ENCODE assay signal across 8 mouse cellular contexts in the genomic region with DNA sequence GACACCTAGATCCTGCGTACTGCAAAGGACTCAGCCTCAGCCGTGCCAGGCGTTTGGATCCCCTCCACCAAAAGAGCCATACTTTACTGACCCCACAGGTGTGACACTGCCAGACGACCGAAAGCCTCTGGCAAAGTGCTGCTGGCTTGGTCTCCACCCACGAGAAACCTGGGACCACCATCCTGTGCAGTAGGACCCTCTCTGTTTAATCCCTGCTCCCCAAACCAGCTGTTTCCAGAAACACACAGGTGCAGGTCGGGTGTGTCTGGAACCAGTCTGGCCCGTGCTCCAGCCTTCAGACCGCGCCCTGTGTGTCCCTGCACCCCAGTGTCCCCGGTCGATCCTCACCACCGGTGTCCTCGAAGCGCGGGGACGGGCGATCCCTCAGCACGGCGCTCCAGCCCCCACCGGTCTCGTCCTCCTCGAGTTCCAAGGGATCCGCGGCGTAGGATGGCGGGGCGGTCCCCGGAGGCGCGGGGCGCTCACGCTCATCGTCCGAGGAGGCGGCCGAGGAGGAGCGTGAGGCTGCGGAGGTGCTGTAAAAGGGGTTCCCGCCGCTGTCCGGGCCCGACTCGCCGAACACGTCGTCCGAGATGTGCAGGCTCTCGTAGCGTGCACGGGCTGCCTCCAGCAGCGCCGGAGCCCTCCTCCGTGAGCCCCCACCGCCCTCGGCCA. TPM values are rescaled to one million over a fixed set of nuclear protein-coding genes. Genes with fewer than 3 reads are reported as not detected.
DNase-seq lines count a peak whose midpoint lies in the region; ATAC-seq and TF ChIP-seq lines count a peak whose summit lies in the region.

No protein-coding gene starts in this region.

- H3K27me3 ChIP-seq in forebrain, postnatal 0 days (ENCODE audit: insufficient read depth, low read length): peaks cover 3% of the 10 kb centered on the region; the same call in 1 of the 2 replicates
- peaks cover 22% of the 10 kb centered on the region for H3K27me3 ChIP-seq in kidney, embryonic 16.5 days (ENCODE audit: insufficient read depth, low read length)
- H3K27me3 ChIP-seq in midbrain, embryonic 14.5 days (ENCODE audit: control insufficient read depth, insufficient read depth, low read length): no peaks in the 10 kb centered on the region

- peak overlapping the region; percentile 72 for H3K9ac ChIP-seq in forebrain, postnatal 0 days
- peak overlapping the region; percentile 69 for H3K9ac ChIP-seq in kidney, embryonic 16.5 days (replicated peaks; ENCODE audit: low read length)
- peak overlapping the region; percentile 83 for H3K9ac ChIP-seq in midbrain, embryonic 14.5 days (replicated peaks; ENCODE audit: low read length)

- peaks cover 23% of the 10 kb centered on the region for H3K4me1 ChIP-seq in forebrain, postnatal 0 days (ENCODE audit: insufficient read depth)
- H3K4me1 ChIP-seq in kidney, embryonic 16.5 days (ENCODE audit: insufficient read depth, low read length): peaks cover 9% of the 10 kb centered on the region
- H3K4me1 ChIP-seq in midbrain, embryonic 14.5 days (ENCODE audit: control insufficient read depth, insufficient read depth, low read length): peaks cover 28% of the 10 kb centered on the region

- H3K4me3 ChIP-seq in forebrain, postnatal 0 days (ENCODE audit: low read depth, low read length): peak overlapping the region; percentile 81
- peak overlapping the region; percentile 69 for H3K4me3 ChIP-seq in kidney, embryonic 16.5 days (ENCODE audit: low read length)
- peak overlapping the region; percentile 68 for H3K4me3 ChIP-seq in midbrain, embryonic 14.5 days (replicated peaks; ENCODE audit: low read depth, low read length)

- ATAC-seq in forebrain, postnatal 0 days: peak; percentile 18
- peak; percentile 22 for ATAC-seq in kidney, embryonic 16.5 days (ENCODE audit: low FRiP score, low TSS enrichment)
- ATAC-seq in midbrain, embryonic 14.5 days (ENCODE audit: low FRiP score, low TSS enrichment): peak; percentile 1; the same call in 1 of the 2 replicates
- no peak for ATAC-seq in granulocyte monocyte progenitor cell, adult 5-6 weeks (replicated peaks; ENCODE audit: poor library complexity, severe bottlenecking)

- TF ChIP-seq CTCF in forebrain, postnatal 0 days (IDR thresholded peaks at IDR 0.05; ENCODE audit: low read depth): no peak

- DNase-seq in urinary bladder, adult 2 months (ENCODE audit: low spot score): peak; percentile 28
- no peak for DNase-seq in urinary bladder, postnatal 14 days (ENCODE audit: low spot score)
- DNase-seq in cerebellum, adult 18-20 months: peak; percentile 58 to 73
- DNase-seq in forebrain, postnatal 0 days: peak; percentile 40
- DNase-seq in midbrain, embryonic 14.5 days: peak; percentile 62
- DNase-seq in thymus, postnatal 25 days: peak; percentile 3

- no peaks in the 10 kb centered on the region for H3K36me3 ChIP-seq in forebrain, postnatal 0 days (ENCODE audit: insufficient read depth)
- no peaks in the 10 kb centered on the region for H3K36me3 ChIP-seq in kidney, embryonic 16.5 days (ENCODE audit: insufficient read depth, low read length)
- no peaks in the 10 kb centered on the region for H3K36me3 ChIP-seq in midbrain, embryonic 14.5 days (ENCODE audit: control insufficient read depth, insufficient read depth, low read length)

- H3K4me2 ChIP-seq in forebrain, postnatal 0 days (ENCODE audit: low read depth): peak overlapping the region; percentile 87
- H3K4me2 ChIP-seq in kidney, embryonic 16.5 days (replicated peaks; ENCODE audit: low read depth, low read length): peak overlapping the region; percentile 100
- peak overlapping the region; percentile 86 for H3K4me2 ChIP-seq in midbrain, embryonic 14.5 days (ENCODE audit: low read length)

- H3K27ac ChIP-seq in forebrain, postnatal 0 days (ENCODE audit: low read depth, low read length): peak overlapping the region; percentile 69
- H3K27ac ChIP-seq in kidney, embryonic 16.5 days (ENCODE audit: low read length): no peak overlapping the region
- peak overlapping the region; percentile 80 for H3K27ac ChIP-seq in midbrain, embryonic 14.5 days (replicated peaks; ENCODE audit: low read depth, low read length)

- H3K9me3 ChIP-seq in forebrain, postnatal 0 days (ENCODE audit: low read length): no peaks in the 10 kb centered on the region
- no peaks in the 10 kb centered on the region for H3K9me3 ChIP-seq in kidney, embryonic 16.5 days (ENCODE audit: low read length)
- no peaks in the 10 kb centered on the region for H3K9me3 ChIP-seq in midbrain, embryonic 14.5 days (ENCODE audit: control insufficient read depth, low read length)

- 1% methylated on average over 56 of the region's 56 CpGs for WGBS in forebrain, postnatal 0 days
- WGBS in kidney, embryonic 16.5 days: 1% methylated on average over 49 of the region's 56 CpGs
- WGBS in midbrain, embryonic 14.5 days: 1% methylated on average over 55 of the region's 56 CpGs

RNA-seq across cellular contexts. Expression of a gene that starts 5.9 kb away (rescaled TPM):
- polyA plus RNA-seq in urinary bladder, adult 2 months (2012; rRNA removed): 10.7 and 11.8 TPM in 2 replicates
- 57.1 and 62.5 TPM in 2 replicates for total RNA-seq in forebrain, postnatal 0 days (2014; rRNA removed)
- 12.9 and 17.3 TPM in 2 replicates for polyA plus RNA-seq in forebrain, postnatal 0 days (2015; fragmentation: Nextera tagmentation; extraction: Ambion mirVana)
- 0.53 and 0.55 TPM in 2 replicates for polyA plus RNA-seq in kidney, embryonic 16.5 days (2015; fragmentation: Nextera tagmentation; extraction: Ambion mirVana)
- 12.8 and 13.8 TPM in 2 replicates for polyA plus RNA-seq in midbrain, embryonic 14.5 days (2014; fragmentation: Nextera tagmentation; extraction: Ambion mirVana)
- total RNA-seq in granulocyte monocyte progenitor cell, adult 5-6 weeks (2014; fragmentation: Nextera tagmentation): not detected in 2 replicates
- not detected in 2 replicates for total RNA-seq in granulocyte monocyte progenitor cell, adult 5-6 weeks (2017)
